Mouse (Mus musculus) spleen, adult 2 months (tissue): ENCODE measurements around the gene Ppm1b.

ENCODE experiments used
- CTCF ChIP-seq: fragments of 200-500 bp; IDR thresholded peaks from 2 replicates; pipeline ENCODE4 v1.5.1; 2011; ENCODE audit warnings: mild to moderate bottlenecking, inconsistent platforms; ENCODE audit not compliant: insufficient read depth, insufficient read length, insufficient replicate concordance; ENCODE audit errors: extremely low read depth
- POLR2A ChIP-seq: fragments of 200-500 bp; IDR thresholded peaks from 2 replicates; pipeline ENCODE4 v1.6.1; 2011; ENCODE audit warnings: low read depth, low read length, inconsistent platforms

- no peak for TF ChIP-seq CTCF
- no peak for TF ChIP-seq POLR2A
Observed at GRCm38 (mm10) chr17:84958986-84959664, 2.6 kb downstream of the Ppm1b start.
